Mouse (Mus musculus): Measurements from ENCODE around the gene Smtnl2. TPM values are rescaled to one million over a fixed set of nuclear protein-coding genes. Genes with fewer than 3 reads are reported as not detected.

Gene Smtnl2
- total and polyA plus RNA-seq, 3 experiments: 0.11 TPM; not detected in 2

DNA sequence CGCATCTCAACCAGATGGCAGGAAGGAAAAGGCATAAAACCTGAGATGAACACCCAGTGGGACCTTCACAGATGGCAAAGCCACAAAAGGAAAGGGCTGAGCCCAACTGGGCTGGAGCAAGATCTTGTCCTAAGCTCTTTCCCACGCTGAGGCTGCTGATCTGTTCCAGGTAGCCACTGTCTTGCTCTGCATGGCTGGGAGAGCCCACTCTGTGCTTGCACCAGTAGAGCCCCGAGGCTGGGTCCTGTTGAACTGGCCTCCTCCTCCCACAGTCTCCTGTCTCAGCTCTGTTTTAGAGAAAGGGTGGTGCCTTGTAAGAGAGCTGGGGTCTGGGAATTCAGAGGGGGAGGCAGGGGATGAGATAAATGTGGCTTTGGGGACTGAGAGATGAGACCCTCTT, 4.4 kb downstream of the Smtnl2 start:
- Histone ChIP-seq H3K9me3 (replicated peaks) (peaks cover 5% of the 10 kb centered on the region), H3K27me3 (ENCODE audit: insufficient read depth, low read length) (peaks cover 66% of the 10 kb centered on the region), H3K4me1 (ENCODE audit: insufficient read depth, low read depth, low read length) (no peaks in the 10 kb centered on the region; the same call in 1 of the 2 replicates), H3K4me3 (ENCODE audit: low read depth, low read length) (no peak overlapping the region), H3K36me3 (replicated peaks) (no peaks in the 10 kb centered on the region)
- TF ChIP-seq POLR2AphosphoS5 (IDR thresholded peaks at IDR 0.05; ENCODE audit: insufficient replicate concordance, low read depth, low read length): no peak
- TF ChIP-seq GATA1 (IDR thresholded peaks at IDR 0.05; ENCODE audit: borderline replicate concordance, low read length): no peak
- TF ChIP-seq CTCF (IDR thresholded peaks at IDR 0.05; ENCODE audit: low read depth, low read length): no peak
- no peak for TF ChIP-seq GATA2 (IDR thresholded peaks at IDR 0.05; ENCODE audit: borderline replicate concordance, low read depth, low read length)
- TF ChIP-seq TAL1 (conservative IDR thresholded peaks at IDR 0.05; ENCODE audit: low read depth, low read length): no peak
- ATAC-seq (ENCODE audit: extremely low read depth, insufficient number of reproducible peaks, low FRiP score, poor library complexity, severe bottlenecking) (no peak), DNase-seq (ENCODE audit: low spot score) (no peak)

GRCm38 (mm10) chr11:72406079-72406675, 5.3 kb downstream of the Smtnl2 start:
- peaks cover 1% of the 10 kb centered on the region for H3K9me3 ChIP-seq (replicated peaks)
- no peak overlapping the region for H3K4me3 ChIP-seq (ENCODE audit: low read depth, low read length)
- peaks cover 64% of the 10 kb centered on the region for H3K27me3 ChIP-seq (ENCODE audit: insufficient read depth, low read length)
- TF ChIP-seq TAL1 (conservative IDR thresholded peaks at IDR 0.05; ENCODE audit: low read depth, low read length): no peak
- TF ChIP-seq POLR2AphosphoS5 (IDR thresholded peaks at IDR 0.05; ENCODE audit: insufficient replicate concordance, low read depth, low read length): no peak
- TF ChIP-seq CTCF (IDR thresholded peaks at IDR 0.05; ENCODE audit: low read depth, low read length): no peak
- TF ChIP-seq GATA1 (IDR thresholded peaks at IDR 0.05; ENCODE audit: borderline replicate concordance, low read length): no peak
- no peak for TF ChIP-seq GATA2 (IDR thresholded peaks at IDR 0.05; ENCODE audit: borderline replicate concordance, low read depth, low read length)
- H3K36me3 ChIP-seq (replicated peaks): no peaks in the 10 kb centered on the region
- no peaks in the 10 kb centered on the region; the same call in 1 of the 2 replicates for H3K4me1 ChIP-seq (ENCODE audit: insufficient read depth, low read depth, low read length)
- no peak for DNase-seq (ENCODE audit: low spot score)
- no peak for ATAC-seq (ENCODE audit: extremely low read depth, insufficient number of reproducible peaks, low FRiP score, poor library complexity, severe bottlenecking)

DNA sequence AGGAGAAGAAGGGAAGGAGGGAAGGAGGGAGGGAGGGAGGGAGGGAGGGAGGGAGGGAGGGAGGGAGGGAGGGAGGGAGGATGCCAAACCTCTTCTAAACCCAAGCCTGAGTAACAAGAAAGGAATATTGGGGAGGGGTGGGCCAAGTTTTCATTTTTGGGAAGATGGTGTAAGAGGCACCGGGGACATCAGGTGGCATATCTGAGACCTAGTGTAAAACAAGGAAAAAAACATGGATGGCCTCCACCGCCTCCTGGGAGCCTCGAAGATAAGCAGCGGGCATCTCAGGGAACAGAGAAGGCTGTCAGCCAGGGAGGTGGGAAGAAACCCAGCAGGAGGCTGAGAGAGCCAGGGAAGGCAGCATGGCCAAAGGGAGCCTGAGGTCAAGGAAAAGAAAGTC, 6.0 kb downstream of the Smtnl2 start:
- Histone ChIP-seq H3K36me3 (replicated peaks) (no peaks in the 10 kb centered on the region), H3K4me1 (ENCODE audit: insufficient read depth, low read depth, low read length) (no peaks in the 10 kb centered on the region), H3K9me3 (replicated peaks) (no peaks in the 10 kb centered on the region), H3K4me3 (ENCODE audit: low read depth, low read length) (no peak overlapping the region), H3K27me3 (ENCODE audit: insufficient read depth, low read length) (peaks cover 60% of the 10 kb centered on the region)
- TF ChIP-seq GATA2 (IDR thresholded peaks at IDR 0.05; ENCODE audit: borderline replicate concordance, low read depth, low read length) (no peak), TAL1 (conservative IDR thresholded peaks at IDR 0.05; ENCODE audit: low read depth, low read length) (no peak), POLR2AphosphoS5 (IDR thresholded peaks at IDR 0.05; ENCODE audit: insufficient replicate concordance, low read depth, low read length) (no peak), GATA1 (IDR thresholded peaks at IDR 0.05; ENCODE audit: borderline replicate concordance, low read length) (no peak), CTCF (IDR thresholded peaks at IDR 0.05; ENCODE audit: low read depth, low read length) (no peak)
- ATAC-seq (ENCODE audit: extremely low read depth, insufficient number of reproducible peaks, low FRiP score, poor library complexity, severe bottlenecking) (no peak), DNase-seq (ENCODE audit: low spot score) (no peak)

DNA sequence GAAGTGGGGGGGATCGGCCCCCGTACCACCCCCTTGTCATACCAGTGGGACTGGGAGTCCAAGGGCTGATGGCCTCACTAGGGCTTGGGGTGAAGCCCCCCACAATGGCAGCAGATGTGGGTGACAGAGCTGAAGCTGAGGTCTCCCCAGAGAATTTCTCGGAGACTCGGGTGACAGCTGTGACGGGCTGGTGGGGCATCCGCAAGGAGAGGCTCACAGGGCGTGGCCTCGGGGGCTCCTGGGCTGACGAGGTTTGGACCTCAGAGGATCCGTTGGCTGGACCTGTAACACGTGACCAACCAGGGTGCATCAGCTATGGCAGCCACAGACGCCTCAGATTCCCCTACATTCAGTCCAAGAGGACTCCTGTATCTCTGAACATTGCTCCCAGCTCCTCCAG, 8.5 kb downstream of the Smtnl2 start:
- Histone ChIP-seq H3K4me3 (ENCODE audit: low read depth, low read length) (no peak overlapping the region), H3K9me3 (replicated peaks) (no peaks in the 10 kb centered on the region), H3K36me3 (replicated peaks) (no peaks in the 10 kb centered on the region), H3K27me3 (ENCODE audit: insufficient read depth, low read length) (peaks cover 56% of the 10 kb centered on the region), H3K4me1 (ENCODE audit: insufficient read depth, low read depth, low read length) (no peaks in the 10 kb centered on the region)
- ATAC-seq (ENCODE audit: extremely low read depth, insufficient number of reproducible peaks, low FRiP score, poor library complexity, severe bottlenecking) (no peak), DNase-seq (ENCODE audit: low spot score) (no peak)
- TF ChIP-seq GATA2 (IDR thresholded peaks at IDR 0.05; ENCODE audit: borderline replicate concordance, low read depth, low read length) (no peak), GATA1 (IDR thresholded peaks at IDR 0.05; ENCODE audit: borderline replicate concordance, low read length) (no peak), TAL1 (conservative IDR thresholded peaks at IDR 0.05; ENCODE audit: low read depth, low read length) (no peak), POLR2AphosphoS5 (IDR thresholded peaks at IDR 0.05; ENCODE audit: insufficient replicate concordance, low read depth, low read length) (no peak), CTCF (IDR thresholded peaks at IDR 0.05; ENCODE audit: low read depth, low read length) (no peak)

- Histone ChIP-seq H3K4me1 (ENCODE audit: insufficient read depth, low read depth, low read length) (no peaks in the 10 kb centered on the region), H3K36me3 (replicated peaks) (no peaks in the 10 kb centered on the region), H3K9me3 (replicated peaks) (no peaks in the 10 kb centered on the region), H3K4me3 (ENCODE audit: low read depth, low read length) (no peak overlapping the region), H3K27me3 (ENCODE audit: insufficient read depth, low read length) (peaks cover 53% of the 10 kb centered on the region)
- TF ChIP-seq CTCF (IDR thresholded peaks at IDR 0.05; ENCODE audit: low read depth, low read length): no peak
- no peak for TF ChIP-seq TAL1 (conservative IDR thresholded peaks at IDR 0.05; ENCODE audit: low read depth, low read length)
- no peak for TF ChIP-seq GATA2 (IDR thresholded peaks at IDR 0.05; ENCODE audit: borderline replicate concordance, low read depth, low read length)
- TF ChIP-seq GATA1 (IDR thresholded peaks at IDR 0.05; ENCODE audit: borderline replicate concordance, low read length): no peak
- TF ChIP-seq POLR2AphosphoS5 (IDR thresholded peaks at IDR 0.05; ENCODE audit: insufficient replicate concordance, low read depth, low read length): no peak
- DNase-seq (ENCODE audit: low spot score) (no peak), ATAC-seq (ENCODE audit: extremely low read depth, insufficient number of reproducible peaks, low FRiP score, poor library complexity, severe bottlenecking) (no peak)
Measured at GRCm38 (mm10) chr11:72402017-72402416, 9.5 kb downstream of the Smtnl2 start.

DNA sequence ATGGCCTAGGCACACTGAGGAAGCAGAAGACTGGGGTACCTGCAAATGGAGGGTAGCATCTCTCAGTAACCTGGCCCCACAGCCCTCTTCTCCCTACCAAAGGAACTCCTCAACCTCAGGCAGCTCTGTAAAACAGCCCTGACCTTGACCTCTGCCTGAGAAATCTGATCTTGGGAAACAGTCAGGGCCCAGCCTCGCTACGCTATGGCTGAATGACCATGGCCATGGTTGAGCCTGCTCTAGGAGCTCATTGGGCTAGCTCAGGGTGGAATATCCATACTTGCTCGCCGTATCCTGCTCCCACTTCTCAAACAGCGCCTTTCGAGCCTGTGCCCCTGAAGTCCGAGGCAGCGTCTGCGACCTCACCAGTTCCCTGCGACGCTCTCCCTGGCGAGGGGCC, 10.4 kb downstream of the Smtnl2 start:
- no peak overlapping the region for H3K4me3 ChIP-seq (ENCODE audit: low read depth, low read length)
- peaks cover 51% of the 10 kb centered on the region for H3K27me3 ChIP-seq (ENCODE audit: insufficient read depth, low read length)
- H3K9me3 ChIP-seq (replicated peaks): no peaks in the 10 kb centered on the region
- H3K4me1 ChIP-seq (ENCODE audit: insufficient read depth, low read depth, low read length): no peaks in the 10 kb centered on the region
- H3K36me3 ChIP-seq (replicated peaks): no peaks in the 10 kb centered on the region
- TF ChIP-seq GATA2 (IDR thresholded peaks at IDR 0.05; ENCODE audit: borderline replicate concordance, low read depth, low read length) (no peak), GATA1 (IDR thresholded peaks at IDR 0.05; ENCODE audit: borderline replicate concordance, low read length) (no peak), POLR2AphosphoS5 (IDR thresholded peaks at IDR 0.05; ENCODE audit: insufficient replicate concordance, low read depth, low read length) (no peak), CTCF (IDR thresholded peaks at IDR 0.05; ENCODE audit: low read depth, low read length) (no peak), TAL1 (conservative IDR thresholded peaks at IDR 0.05; ENCODE audit: low read depth, low read length) (no peak)
- DNase-seq (ENCODE audit: low spot score) (no peak), ATAC-seq (ENCODE audit: extremely low read depth, insufficient number of reproducible peaks, low FRiP score, poor library complexity, severe bottlenecking) (no peak)

Measured in G1E (cell line).